Mouse (Mus musculus) liver, postnatal 0 days (tissue): ENCODE data around the gene Tagln. TPM values are rescaled to one million over a fixed set of nuclear protein-coding genes. Genes with fewer than 3 reads are reported as not detected.
A peak's percentile ranks its signal among the peaks of the same experiment; 100 is the strongest.

Source experiments
- ATAC-seq: fragments of 200-750 bp; cut with Nextera tagmentation; 2 replicates; pipeline ENCODE4 v1.8.0; 2017; ENCODE audit warnings: mild to moderate bottlenecking, moderate library complexity
- DNase-seq: peaks from one replicate; pipeline ENCODE4 v3.0.0-alpha.2; 2016
- H3K27ac ChIP-seq: fragments of 300-500 bp; sonication (generic); 2 replicates; pipeline ENCODE4 v1.5.1; 2014; ENCODE audit warnings: antibody characterized with exemption, moderate library complexity, mild to moderate bottlenecking, low read depth
- H3K27me3 ChIP-seq: fragments of 300-500 bp; sonication (generic); 2 replicates; pipeline ENCODE4 v1.6.1; 2014; ENCODE audit warnings: low read length, control low read depth, mixed read lengths; ENCODE audit not compliant: insufficient read depth
- H3K36me3 ChIP-seq: fragments of 300-500 bp; sonication (generic); replicated peaks from 2 replicates; pipeline ENCODE4 v1.6.1; 2014; ENCODE audit warnings: mild to moderate bottlenecking, control low read depth, low read length, moderate library complexity, mixed read lengths; ENCODE audit not compliant: insufficient read depth
- H3K4me1 ChIP-seq: fragments of 300-500 bp; sonication (generic); 2 replicates; pipeline ENCODE4 v1.6.1; 2014; ENCODE audit warnings: antibody characterized with exemption, mild to moderate bottlenecking, control low read depth; ENCODE audit not compliant: insufficient read depth
- H3K4me2 ChIP-seq: fragments of 300-500 bp; sonication (generic); 2 replicates; pipeline ENCODE4 v1.6.1; 2014; ENCODE audit warnings: low read depth, mild to moderate bottlenecking, low read length, moderate library complexity, mixed read lengths
- H3K4me3 ChIP-seq: fragments of 300-500 bp; sonication (generic); 2 replicates; pipeline ENCODE4 v1.5.1; 2014; ENCODE audit warnings: low read depth, low read length
- H3K9ac ChIP-seq: fragments of 300-500 bp; sonication (generic); replicated peaks from 2 replicates; pipeline ENCODE4 v1.6.1; 2014; ENCODE audit warnings: mild to moderate bottlenecking, moderate library complexity
- H3K9me3 ChIP-seq: fragments of 300-500 bp; sonication (generic); 2 replicates; pipeline ENCODE4 v1.6.1; 2016; ENCODE audit warnings: mild to moderate bottlenecking, control low read depth, low read length, mixed read lengths
- CTCF ChIP-seq: sonication (generic); IDR thresholded peaks from 2 replicates; pipeline ENCODE4 v1.5.1; 2016; ENCODE audit warnings: antibody characterized with exemption, low read depth
- EP300 ChIP-seq: IDR thresholded peaks from 2 replicates; pipeline ENCODE4 v1.6.1; 2016; ENCODE audit warnings: antibody characterized with exemption, low read depth, mild to moderate bottlenecking
- WGBS: fragments of 180-500 bp; shearing (Covaris S2); extraction: QIAGEN DNeasy Blood & Tissue Kit; methylation state at CpG from one replicate; pipeline ENCODE4 v1.1.7; 2014; ENCODE audit not compliant: insufficient replicate concordance; 5-methylcytosine and 5-hydroxymethylcytosine counted together
- polyA plus RNA-seq: library from polyadenylated mRNA; unstranded; fragments of >200 nt; fragmentation: Nextera tagmentation; extraction: Ambion mirVana; gene quantifications from 2 replicates; pipeline ENCODE4 v1.2.1, GENCODE M21; 2015

The Tagln gene
- polyA plus RNA-seq, 1 experiment from 2014 or later, result 5.2 TPM

DNA sequence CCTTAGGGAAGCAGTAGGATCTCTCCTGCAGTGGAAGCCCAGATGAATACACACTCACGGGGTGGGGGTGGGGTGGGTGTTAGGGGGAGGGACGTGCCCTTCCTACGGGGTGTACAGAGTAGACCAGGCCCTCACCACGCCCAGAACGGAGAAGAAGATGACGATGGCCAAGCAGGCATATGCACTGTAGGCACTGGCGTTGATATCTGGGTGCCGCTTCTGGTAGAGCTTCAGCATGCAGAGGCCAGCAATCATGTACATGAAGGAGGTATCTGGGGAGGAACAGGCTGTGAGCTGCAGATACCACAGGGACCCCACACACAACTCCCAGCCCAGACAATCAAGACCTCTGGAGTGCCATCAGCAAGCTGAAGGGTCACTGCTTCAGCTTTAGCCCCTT, 7.1 kb upstream of the Tagln start:
- peaks cover 16% of the 10 kb centered on the region for H3K4me1 ChIP-seq
- no peaks in the 10 kb centered on the region for H3K27me3 ChIP-seq
- H3K27ac ChIP-seq, result no peak overlapping the region
- 52% methylated on average over 8 of the region's 8 CpGs for WGBS
- no peak overlapping the region for H3K9ac ChIP-seq
- H3K9me3 ChIP-seq, result no peaks in the 10 kb centered on the region
- DNase-seq (no peak), ATAC-seq (peak; percentile 71)
- TF ChIP-seq CTCF (no peak), EP300 (no peak)
- peaks cover 74% of the 10 kb centered on the region for H3K36me3 ChIP-seq
- no peak overlapping the region for H3K4me2 ChIP-seq
- no peak overlapping the region for H3K4me3 ChIP-seq

DNA sequence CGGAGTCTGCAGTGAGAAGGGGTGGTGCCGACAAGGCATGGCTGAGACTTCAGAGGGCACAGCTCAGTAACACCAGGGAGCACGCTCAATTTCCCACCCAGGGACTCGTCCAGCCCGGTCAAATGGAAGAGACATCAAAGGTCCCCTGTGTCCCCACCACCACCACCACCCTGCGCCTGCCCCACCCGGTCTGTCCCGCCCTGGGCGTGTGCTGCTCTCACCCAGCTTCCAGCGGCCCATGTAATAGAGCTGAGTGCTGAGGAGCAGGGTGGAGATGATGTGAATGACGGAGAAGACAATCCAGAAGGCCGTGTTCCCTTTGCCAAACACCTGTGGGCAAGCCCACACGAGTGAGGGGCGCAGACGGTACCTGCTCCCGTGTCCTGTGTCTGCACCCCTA, 6.6 kb upstream of the Tagln start:
- no peaks in the 10 kb centered on the region for H3K27me3 ChIP-seq
- TF ChIP-seq CTCF (no peak), EP300 (no peak)
- no peak overlapping the region for H3K4me3 ChIP-seq
- ATAC-seq (peak; percentile 38), DNase-seq (peak; percentile 30)
- no peaks in the 10 kb centered on the region for H3K9me3 ChIP-seq
- no peak overlapping the region for H3K27ac ChIP-seq
- no peak overlapping the region for H3K9ac ChIP-seq
- WGBS, result 82% methylated on average over 16 of the region's 16 CpGs
- H3K4me1 ChIP-seq, result peaks cover 16% of the 10 kb centered on the region
- peaks cover 70% of the 10 kb centered on the region for H3K36me3 ChIP-seq
- no peak overlapping the region for H3K4me2 ChIP-seq

DNA sequence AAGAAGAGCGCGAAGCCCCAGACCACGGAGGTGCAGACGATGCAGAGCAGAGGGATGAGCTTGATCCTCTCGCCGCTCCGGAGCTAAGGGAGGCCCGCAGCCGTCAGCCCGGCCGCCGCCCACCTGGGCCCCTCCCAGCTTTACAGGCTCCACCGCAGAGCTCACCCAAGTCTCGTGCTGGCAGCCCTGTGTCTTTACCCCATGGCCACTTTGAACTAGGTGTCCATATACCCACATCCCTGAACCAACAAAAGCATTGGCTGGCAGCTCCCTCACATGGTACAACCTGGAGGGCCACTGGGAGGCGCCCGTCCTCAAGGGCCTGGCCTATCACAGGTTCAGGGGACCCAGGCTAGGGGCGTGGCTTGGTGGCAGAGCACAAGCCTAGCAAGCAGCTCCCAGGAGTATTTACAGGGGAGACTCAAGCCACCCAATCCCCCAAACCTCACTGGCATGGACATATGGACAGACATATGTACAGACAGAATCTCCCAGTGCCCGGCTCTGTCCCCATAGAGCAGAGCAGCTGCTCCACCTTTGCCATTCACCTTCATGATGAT, 5.6 kb upstream of the Tagln start:
- Histone ChIP-seq H3K27me3 (no peaks in the 10 kb centered on the region), H3K9ac (no peak overlapping the region), H3K9me3 (no peaks in the 10 kb centered on the region), H3K27ac (no peak overlapping the region), H3K4me3 (no peak overlapping the region), H3K4me1 (peaks cover 16% of the 10 kb centered on the region), H3K4me2 (no peak overlapping the region), H3K36me3 (peaks cover 64% of the 10 kb centered on the region)
- ATAC-seq (no peak), DNase-seq (peak; percentile 72)
- 75% methylated on average over 18 of the region's 18 CpGs for whole genome bisulfite sequencing
- TF ChIP-seq EP300 (no peak), CTCF (peak; percentile 53)

GRCm38 (mm10) chr9:45939794-45940193, 3.9 kb upstream of the Tagln start:
- no peak overlapping the region for H3K27ac ChIP-seq
- DNase-seq (no peak), ATAC-seq (no peak)
- H3K4me2 ChIP-seq, result no peak overlapping the region
- peaks cover 49% of the 10 kb centered on the region for H3K36me3 ChIP-seq
- no peak overlapping the region for H3K9ac ChIP-seq
- no peaks in the 10 kb centered on the region for H3K27me3 ChIP-seq
- 88% methylated on average over 6 of the region's 6 CpGs for WGBS
- peaks cover 8% of the 10 kb centered on the region for H3K4me1 ChIP-seq
- TF ChIP-seq EP300 (no peak), CTCF (no peak)
- H3K4me3 ChIP-seq, result no peak overlapping the region
- no peaks in the 10 kb centered on the region for H3K9me3 ChIP-seq

DNA sequence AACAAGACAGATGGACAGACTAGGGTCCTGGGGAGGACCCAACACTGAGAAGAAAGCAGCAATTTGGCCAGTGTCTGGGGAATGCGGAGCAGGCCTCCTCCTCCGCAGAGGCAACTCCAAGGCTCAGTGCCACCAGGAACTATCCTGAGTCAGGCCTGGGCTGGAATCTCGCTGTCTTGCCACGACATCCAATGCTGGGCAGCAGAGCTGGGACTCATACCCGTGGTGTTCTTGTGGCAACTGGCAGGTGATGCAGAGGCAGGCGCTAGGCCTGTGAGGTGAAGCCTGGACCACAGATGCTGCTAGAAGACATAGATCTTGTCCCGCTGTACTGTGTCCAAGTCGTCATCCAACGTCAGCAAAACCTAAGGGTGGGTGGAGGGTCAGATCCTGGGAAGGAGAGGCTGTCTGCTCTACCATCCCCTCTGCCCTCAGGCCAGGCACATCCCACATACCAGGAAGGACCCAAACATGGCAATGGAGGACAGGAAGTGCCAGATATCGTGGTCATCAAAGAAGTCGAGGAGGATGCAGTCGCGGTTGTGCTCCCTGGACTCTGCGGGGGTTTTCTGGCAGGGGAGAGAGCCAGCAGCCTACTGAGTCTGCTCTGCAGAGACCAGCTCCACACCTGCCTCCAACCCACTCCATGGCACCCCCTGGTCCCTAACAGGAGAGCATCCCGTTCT, 3.2 kb upstream of the Tagln start:
- DNase-seq, result no peak
- Histone ChIP-seq H3K27ac (no peak overlapping the region), H3K4me1 (peaks cover 3% of the 10 kb centered on the region), H3K4me3 (no peak overlapping the region), H3K36me3 (peaks cover 42% of the 10 kb centered on the region), H3K4me2 (no peak overlapping the region), H3K9me3 (no peaks in the 10 kb centered on the region), H3K9ac (no peak overlapping the region), H3K27me3 (no peaks in the 10 kb centered on the region)
- no peak for TF ChIP-seq CTCF
- TF ChIP-seq EP300, result no peak
- ATAC-seq, result no peak
- 82% methylated on average over 15 of the region's 15 CpGs for WGBS

GRCm38 (mm10) chr9:45938088-45938487, 2.2 kb upstream of the Tagln start:
- ATAC-seq (no peak), DNase-seq (no peak)
- no peak for TF ChIP-seq EP300
- TF ChIP-seq CTCF, result no peak
- H3K4me3 ChIP-seq, result no peak overlapping the region
- H3K4me1 ChIP-seq, result peaks cover 2% of the 10 kb centered on the region; the same call in 1 of the 2 replicates
- no peaks in the 10 kb centered on the region for H3K27me3 ChIP-seq
- peaks cover 32% of the 10 kb centered on the region for H3K36me3 ChIP-seq
- WGBS, result 77% methylated on average over 8 of the region's 8 CpGs
- H3K27ac ChIP-seq, result peak overlapping the region; percentile 26; the same call in 1 of the 2 replicates
- no peak overlapping the region for H3K9ac ChIP-seq
- H3K4me2 ChIP-seq, result no peak overlapping the region
- no peaks in the 10 kb centered on the region for H3K9me3 ChIP-seq
